Mouse (Mus musculus): Measurements from ENCODE around the gene Drp2. TPM values are rescaled to one million over a fixed set of nuclear protein-coding genes. Genes with fewer than 3 reads are reported as not detected.

The Drp2 gene
- polyA plus RNA-seq, 1 experiment from 2014 or later: 6.4 TPM

DNA sequence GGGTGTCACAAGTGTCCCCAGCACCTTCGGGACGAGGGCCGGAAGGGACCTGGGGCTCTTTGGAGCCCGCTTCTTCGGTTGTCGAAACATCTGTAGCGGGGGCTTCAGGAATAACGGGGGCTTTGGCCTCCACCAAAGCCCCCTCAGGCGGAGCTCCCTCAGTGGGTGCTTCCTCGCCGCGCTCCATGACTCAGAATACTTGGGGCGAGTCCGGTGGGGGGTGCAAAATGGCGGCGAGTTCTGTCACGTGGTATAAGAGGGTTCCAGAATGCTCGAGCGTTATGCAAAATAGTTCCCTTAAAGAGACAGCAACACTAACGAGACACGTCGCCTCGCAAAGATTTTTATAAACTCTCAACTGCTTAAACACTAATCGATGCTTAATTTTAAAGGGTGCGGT is 71.9 kb downstream of the Drp2 start, which contains the start of gene Taf7l:
Gene Taf7l (minus strand): TSS at position 201 of the 400 bp plus-strand sequence.
- H3K4me3 ChIP-seq (ENCODE audit: low read depth, low read length): no peak within 1 kb of the TSS
- H3K4me1 ChIP-seq (replicated peaks; ENCODE audit: control insufficient read depth, insufficient read depth, low read length): no peaks in the 10 kb centered on the region
- H3K9me3 ChIP-seq (ENCODE audit: control insufficient read depth, low read length): peaks cover 5% of the 10 kb centered on the region; the same call in 1 of the 2 replicates
- no peak for ATAC-seq (replicated peaks; ENCODE audit: low FRiP score)
- no peaks in the 10 kb centered on the region for H3K27me3 ChIP-seq (ENCODE audit: control insufficient read depth, insufficient read depth, low read length)
- H3K9ac ChIP-seq (ENCODE audit: low read length): no peak within 1 kb of the TSS
- 90% methylated on average over 25 of the region's 25 CpGs for WGBS
- H3K27ac ChIP-seq (ENCODE audit: low read depth, low read length): no peak within 1 kb of the TSS
- no peak within 1 kb of the TSS for H3K4me2 ChIP-seq (ENCODE audit: low read depth, low read length, severe bottlenecking)
- no peaks in the 10 kb centered on the region for H3K36me3 ChIP-seq (ENCODE audit: control insufficient read depth, insufficient read depth, low read length)
- no peak for DNase-seq (ENCODE audit: low spot score)

DNA sequence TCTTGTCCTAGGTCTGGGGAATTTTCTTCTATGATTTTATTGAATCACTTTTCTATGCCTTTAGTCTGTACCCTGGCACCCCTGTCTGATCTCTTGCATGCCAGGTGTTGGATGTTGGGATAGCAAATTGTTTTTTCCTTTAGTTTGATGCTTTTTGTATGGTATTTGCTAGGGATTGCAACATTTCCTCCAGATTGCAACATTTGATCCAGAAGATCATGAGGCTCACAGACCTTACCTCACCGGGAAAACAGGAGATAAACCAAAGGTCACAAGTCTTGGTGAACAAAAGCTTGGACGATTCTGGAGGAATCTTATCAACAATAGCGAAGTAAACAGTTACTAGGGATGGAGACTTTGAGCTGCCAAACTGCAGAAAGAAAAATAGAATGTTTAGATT is 77.4 kb downstream of the Drp2 start:
- Histone ChIP-seq H3K27me3 (ENCODE audit: control insufficient read depth, insufficient read depth, low read length) (no peaks in the 10 kb centered on the region), H3K4me3 (ENCODE audit: low read depth, low read length) (no peak overlapping the region), H3K4me1 (replicated peaks; ENCODE audit: control insufficient read depth, insufficient read depth, low read length) (no peaks in the 10 kb centered on the region), H3K9ac (ENCODE audit: low read length) (no peak overlapping the region), H3K27ac (ENCODE audit: low read depth, low read length) (no peak overlapping the region), H3K4me2 (ENCODE audit: low read depth, low read length, severe bottlenecking) (no peak overlapping the region), H3K9me3 (ENCODE audit: control insufficient read depth, low read length) (no peaks in the 10 kb centered on the region), H3K36me3 (ENCODE audit: control insufficient read depth, insufficient read depth, low read length) (no peaks in the 10 kb centered on the region)
- no peak for DNase-seq (ENCODE audit: low spot score)
- WGBS: 89% methylated on average over 3 of the region's 3 CpGs
- no peak for ATAC-seq (replicated peaks; ENCODE audit: low FRiP score)

DNA sequence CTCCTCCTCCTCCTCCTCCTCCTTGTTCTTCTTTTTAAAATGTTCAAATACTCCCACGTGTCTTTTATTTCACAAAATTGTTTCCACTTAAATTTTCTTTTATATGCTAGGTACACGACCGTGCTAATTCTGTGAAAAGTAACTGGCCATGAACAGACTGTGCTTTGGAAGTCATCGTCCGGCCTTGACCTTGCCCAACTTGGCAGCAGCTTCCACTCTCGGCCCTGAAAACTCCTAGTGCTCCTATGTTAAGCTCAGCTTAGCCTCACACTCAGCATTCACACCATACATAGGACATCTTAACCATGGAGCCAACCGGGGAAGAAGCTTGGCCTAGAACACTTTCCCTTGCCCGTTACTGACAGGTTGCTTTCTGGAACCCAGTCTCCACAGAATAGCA is 96.3 kb downstream of the Drp2 start:
- no peaks in the 10 kb centered on the region for H3K4me1 ChIP-seq (replicated peaks; ENCODE audit: control insufficient read depth, insufficient read depth, low read length)
- H3K4me3 ChIP-seq (ENCODE audit: low read depth, low read length): no peak overlapping the region
- no peak overlapping the region for H3K4me2 ChIP-seq (ENCODE audit: low read depth, low read length, severe bottlenecking)
- no peaks in the 10 kb centered on the region for H3K9me3 ChIP-seq (ENCODE audit: control insufficient read depth, low read length)
- whole genome bisulfite sequencing: 90% methylated on average over 8 of the region's 8 CpGs
- ATAC-seq (replicated peaks; ENCODE audit: low FRiP score) (no peak), DNase-seq (ENCODE audit: low spot score) (no peak)
- no peaks in the 10 kb centered on the region for H3K27me3 ChIP-seq (ENCODE audit: control insufficient read depth, insufficient read depth, low read length)
- H3K9ac ChIP-seq (ENCODE audit: low read length): no peak overlapping the region
- no peak overlapping the region for H3K27ac ChIP-seq (ENCODE audit: low read depth, low read length)
- no peaks in the 10 kb centered on the region for H3K36me3 ChIP-seq (ENCODE audit: control insufficient read depth, insufficient read depth, low read length)

Other genes starting within 250 kb of the Drp2 start
- gene Xkrx, start 242.5 kb upstream of the Drp2 start, polyA plus RNA-seq (2014; fragmentation: Nextera tagmentation; extraction: Ambion mirVana): not detected in 2 replicates
- gene Arl13a, start 217.1 kb upstream of the Drp2 start, polyA plus RNA-seq (2014; fragmentation: Nextera tagmentation; extraction: Ambion mirVana): not detected in 2 replicates
- gene Nox1, start 182.6 kb upstream of the Drp2 start, polyA plus RNA-seq (2014; fragmentation: Nextera tagmentation; extraction: Ambion mirVana): 0.11 and 0.17 TPM in 2 replicates
- 10.2 and 10.8 TPM in 2 replicates for gene Trmt2b, start 127.6 kb upstream of the Drp2 start, polyA plus RNA-seq (2014; fragmentation: Nextera tagmentation; extraction: Ambion mirVana)
- gene Tmem35a, start 109.3 kb upstream of the Drp2 start, polyA plus RNA-seq (2014; fragmentation: Nextera tagmentation; extraction: Ambion mirVana): 19.9 and 20.5 TPM in 2 replicates
- 33.7 and 34.2 TPM in 2 replicates for gene Cenpi, start 96.5 kb upstream of the Drp2 start, polyA plus RNA-seq (2014; fragmentation: Nextera tagmentation; extraction: Ambion mirVana)
- gene Taf7l, start 71.9 kb downstream of the Drp2 start, polyA plus RNA-seq (2014; fragmentation: Nextera tagmentation; extraction: Ambion mirVana): 0.16 TPM in 1 of 2 replicates, not detected in the other
- 72.0 and 81.3 TPM in 2 replicates for gene Timm8a1, start 137.3 kb downstream of the Drp2 start, polyA plus RNA-seq (2014; fragmentation: Nextera tagmentation; extraction: Ambion mirVana)
- 0.99 and 1.2 TPM in 2 replicates for gene Btk, start 179.0 kb downstream of the Drp2 start, polyA plus RNA-seq (2014; fragmentation: Nextera tagmentation; extraction: Ambion mirVana)
- 295 and 342 TPM in 2 replicates for gene Rpl36a, start 181.1 kb downstream of the Drp2 start, polyA plus RNA-seq (2014; fragmentation: Nextera tagmentation; extraction: Ambion mirVana)
- 3.3 and 3.9 TPM in 2 replicates for gene Gla, start 196.6 kb downstream of the Drp2 start, polyA plus RNA-seq (2014; fragmentation: Nextera tagmentation; extraction: Ambion mirVana)
- 183 and 185 TPM in 2 replicates for gene Hnrnph2, start 196.6 kb downstream of the Drp2 start, polyA plus RNA-seq (2014; fragmentation: Nextera tagmentation; extraction: Ambion mirVana)

Measured in forebrain, embryonic 11.5 days (tissue).